Mouse (Mus musculus): ENCODE results near the gene Kat14. TPM values are rescaled to one million over a fixed set of nuclear protein-coding genes. Genes with fewer than 3 reads are reported as not detected.

Kat14 gene
- polyA plus RNA-seq, 1 experiment from 2014 or later = 43.9 TPM

DNA sequence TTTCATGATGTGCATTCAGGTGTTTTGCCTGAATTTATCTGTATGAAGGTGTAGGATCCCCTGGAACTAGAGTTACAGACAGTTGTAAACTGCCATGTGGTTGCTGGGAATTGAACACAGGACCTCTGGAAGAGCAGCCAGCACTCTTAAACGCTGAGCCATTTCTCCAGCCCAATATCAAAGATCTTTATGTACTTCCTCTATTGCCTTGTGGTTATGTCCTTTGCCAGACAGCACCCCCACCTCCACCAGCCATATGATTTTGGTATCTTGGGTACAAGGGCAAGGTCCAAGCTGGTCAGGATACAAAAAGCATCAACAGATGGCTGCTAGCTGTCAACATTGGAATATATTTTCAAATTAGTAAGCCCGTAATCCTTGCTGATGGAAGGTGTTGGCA lies 81.6 kb downstream of the Kat14 start:
- 79% methylated on average over 2 of the region's 2 CpGs for WGBS
- Histone ChIP-seq H3K9me3 (ENCODE audit: control insufficient read depth, low read length) (no peaks in the 10 kb centered on the region), H3K9ac (ENCODE audit: low read length) (no peak overlapping the region), H3K4me3 (ENCODE audit: low read depth, low read length) (no peak overlapping the region), H3K4me1 (ENCODE audit: control insufficient read depth, insufficient read depth, low read length) (no peaks in the 10 kb centered on the region), H3K36me3 (ENCODE audit: control insufficient read depth, insufficient read depth, low read length) (no peaks in the 10 kb centered on the region), H3K27me3 (ENCODE audit: control insufficient read depth, insufficient read depth, low read length) (no peaks in the 10 kb centered on the region), H3K27ac (replicated peaks; ENCODE audit: low read depth, low read length) (no peak overlapping the region), H3K4me2 (ENCODE audit: low read depth, severe bottlenecking) (no peak overlapping the region)
- ATAC-seq (ENCODE audit: insufficient number of reproducible peaks, low FRiP score, low TSS enrichment, low read depth) = no peak
- no peak for DNase-seq (ENCODE audit: low spot score)

DNA sequence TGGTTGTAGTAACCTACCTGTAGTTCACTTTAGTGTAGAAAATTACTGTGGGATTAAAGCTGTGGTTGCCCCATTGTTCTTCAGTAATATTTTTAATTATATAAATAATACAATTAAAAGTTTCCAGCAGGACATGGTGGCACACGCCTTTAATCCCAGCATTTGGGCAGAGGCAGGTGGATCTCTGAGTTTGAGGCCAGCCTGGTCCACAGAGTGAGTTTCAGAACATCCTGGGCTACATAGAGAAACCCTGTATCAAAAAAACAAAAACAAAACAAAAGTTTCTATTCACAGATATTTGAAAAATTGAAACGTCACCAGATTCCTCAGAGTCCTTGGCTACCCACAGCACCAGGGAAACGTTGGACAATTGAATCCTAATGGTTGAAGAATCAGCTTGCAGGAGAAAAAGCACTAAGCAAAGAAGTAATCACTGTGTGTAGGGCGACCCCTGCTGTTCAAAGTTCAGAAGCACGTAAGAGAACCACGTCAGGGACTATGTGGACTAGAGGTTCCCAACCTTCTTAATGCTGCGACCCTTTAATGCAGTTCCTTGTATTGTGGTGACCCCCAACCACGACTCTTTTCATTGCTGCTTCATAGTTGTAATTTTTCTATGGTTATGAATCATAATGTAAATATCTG lies 83.7 kb downstream of the Kat14 start:
- H3K4me3 ChIP-seq (ENCODE audit: low read depth, low read length) = no peak overlapping the region
- DNase-seq (ENCODE audit: low spot score) = peak; percentile 84
- no peak overlapping the region for H3K27ac ChIP-seq (replicated peaks; ENCODE audit: low read depth, low read length)
- no peak overlapping the region for H3K4me2 ChIP-seq (ENCODE audit: low read depth, severe bottlenecking)
- no peaks in the 10 kb centered on the region for H3K4me1 ChIP-seq (ENCODE audit: control insufficient read depth, insufficient read depth, low read length)
- H3K9me3 ChIP-seq (ENCODE audit: control insufficient read depth, low read length) = no peaks in the 10 kb centered on the region
- no peak for ATAC-seq (ENCODE audit: insufficient number of reproducible peaks, low FRiP score, low TSS enrichment, low read depth)
- H3K36me3 ChIP-seq (ENCODE audit: control insufficient read depth, insufficient read depth, low read length) = no peaks in the 10 kb centered on the region
- 12% methylated on average over 8 of the region's 8 CpGs for WGBS
- no peak overlapping the region for H3K9ac ChIP-seq (ENCODE audit: low read length)
- H3K27me3 ChIP-seq (ENCODE audit: control insufficient read depth, insufficient read depth, low read length) = no peaks in the 10 kb centered on the region

Other genes starting within 250 kb of the Kat14 start
- 21.6 and 22.6 TPM in 2 replicates for gene Mgme1, start 98.3 kb upstream of the Kat14 start, polyA plus RNA-seq (2014; fragmentation: Nextera tagmentation; extraction: Ambion mirVana)
- gene Snx5, start 98.1 kb upstream of the Kat14 start, polyA plus RNA-seq (2014; fragmentation: Nextera tagmentation; extraction: Ambion mirVana) = 139 and 141 TPM in 2 replicates
- gene Ovol2, start 36.8 kb upstream of the Kat14 start, polyA plus RNA-seq (2014; fragmentation: Nextera tagmentation; extraction: Ambion mirVana) = 0.53 and 0.55 TPM in 2 replicates
- 1.7 TPM in 1 of 2 replicates, not detected in the other for gene Pet117, start within 50 bp of the Kat14 start, polyA plus RNA-seq (2014; fragmentation: Nextera tagmentation; extraction: Ambion mirVana)
- 1.0 and 2.7 TPM in 2 replicates for gene Dzank1, start 158.4 kb downstream of the Kat14 start, polyA plus RNA-seq (2014; fragmentation: Nextera tagmentation; extraction: Ambion mirVana)
- 32.2 and 33.9 TPM in 2 replicates for gene Polr3f, start 158.7 kb downstream of the Kat14 start, polyA plus RNA-seq (2014; fragmentation: Nextera tagmentation; extraction: Ambion mirVana)
- 70.1 and 71.0 TPM in 2 replicates for gene Rbbp9, start 181.9 kb downstream of the Kat14 start, polyA plus RNA-seq (2014; fragmentation: Nextera tagmentation; extraction: Ambion mirVana)
- gene Sec23b, start 187.2 kb downstream of the Kat14 start, polyA plus RNA-seq (2014; fragmentation: Nextera tagmentation; extraction: Ambion mirVana) = 103 and 104 TPM in 2 replicates
- 35.6 and 39.7 TPM in 2 replicates for gene Smim26, start 225.1 kb downstream of the Kat14 start, polyA plus RNA-seq (2014; fragmentation: Nextera tagmentation; extraction: Ambion mirVana)
- gene Dtd1, start 230.9 kb downstream of the Kat14 start, polyA plus RNA-seq (2014; fragmentation: Nextera tagmentation; extraction: Ambion mirVana) = 32.3 and 40.7 TPM in 2 replicates

Measured in limb, embryonic 11.5 days (tissue).